Mouse (Mus musculus) urinary bladder, adult 18-20 months (tissue): ENCODE results near the gene Spast.

Experiments
- DNase-seq, 2 experiments: peaks; one replicate each; pipeline ENCODE4 v3.0.0; 2022; ENCODE audit warnings: low spot score in 2 of 2, mixed read lengths in 2 of 2

The Spast gene

DNA sequence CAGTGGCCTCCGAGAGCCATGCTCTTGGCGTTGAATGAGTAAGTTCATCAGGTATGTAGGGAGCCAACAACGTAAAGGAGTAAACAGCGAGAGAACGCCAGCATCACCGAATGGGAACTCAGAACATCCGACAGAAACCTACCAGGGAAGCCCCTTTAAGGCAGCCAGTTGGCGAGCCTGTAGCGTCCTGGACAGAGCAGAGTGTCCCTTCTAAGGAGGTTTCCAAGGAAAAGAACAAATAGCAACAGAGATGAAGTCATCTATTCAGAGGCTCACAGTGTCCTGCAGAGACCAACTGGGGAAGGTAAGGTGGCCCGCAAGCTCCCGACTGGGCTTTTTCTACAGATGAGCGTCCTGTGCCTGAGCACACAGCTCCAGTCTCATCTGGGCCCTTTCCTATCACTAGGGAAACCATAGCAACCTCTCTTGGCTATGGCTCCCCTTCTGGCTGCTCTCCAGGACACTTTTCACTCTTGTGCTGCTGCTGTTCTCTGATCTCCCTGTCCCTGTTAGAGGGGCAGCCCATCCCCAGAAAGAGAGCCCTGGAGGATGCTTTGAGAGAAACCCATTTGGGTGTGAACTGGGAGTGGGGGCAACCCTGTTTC lies 85.7 kb downstream of the Spast start:
- no peak for DNase-seq

DNA sequence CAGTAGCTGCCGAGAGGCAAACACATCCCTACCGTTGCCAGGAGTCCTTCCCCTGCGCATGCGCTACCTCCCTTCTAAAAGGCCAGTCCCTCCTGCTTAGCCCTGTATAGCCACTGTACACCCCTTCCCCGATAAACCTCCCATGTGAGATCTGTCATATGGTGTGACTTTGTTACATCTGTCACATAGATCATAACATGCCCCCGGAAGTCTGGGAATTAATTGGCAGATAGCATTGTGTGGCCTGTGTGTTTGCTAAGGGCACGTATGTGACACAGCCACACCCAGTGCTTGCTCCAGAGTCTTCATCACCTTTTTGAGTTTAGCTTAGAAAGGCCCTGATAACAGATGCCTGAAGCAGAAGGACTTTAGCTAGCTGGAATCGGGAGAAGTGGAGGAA lies 91.3 kb downstream of the Spast start:
- DNase-seq, result no peak

DNA sequence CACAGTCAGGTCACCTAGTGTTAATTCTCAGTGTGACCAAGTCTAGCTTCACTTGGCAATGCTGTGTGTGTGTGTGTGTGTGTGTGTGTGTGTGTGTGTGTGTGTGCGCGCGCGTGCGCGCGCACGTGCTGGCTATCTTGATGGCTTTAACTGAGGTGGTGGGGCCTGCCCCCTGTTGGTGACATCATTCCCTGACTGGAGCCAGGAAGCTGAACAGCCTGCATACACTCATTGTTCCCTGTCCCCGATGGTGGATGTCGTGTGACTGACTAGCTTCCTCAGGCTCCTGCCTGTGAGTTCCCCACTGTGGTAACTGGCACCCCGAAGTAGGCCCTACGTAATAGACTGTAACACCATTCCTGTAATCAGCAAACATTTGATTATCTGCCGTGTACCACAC lies 92.7 kb downstream of the Spast start:
- no peak for DNase-seq

DNA sequence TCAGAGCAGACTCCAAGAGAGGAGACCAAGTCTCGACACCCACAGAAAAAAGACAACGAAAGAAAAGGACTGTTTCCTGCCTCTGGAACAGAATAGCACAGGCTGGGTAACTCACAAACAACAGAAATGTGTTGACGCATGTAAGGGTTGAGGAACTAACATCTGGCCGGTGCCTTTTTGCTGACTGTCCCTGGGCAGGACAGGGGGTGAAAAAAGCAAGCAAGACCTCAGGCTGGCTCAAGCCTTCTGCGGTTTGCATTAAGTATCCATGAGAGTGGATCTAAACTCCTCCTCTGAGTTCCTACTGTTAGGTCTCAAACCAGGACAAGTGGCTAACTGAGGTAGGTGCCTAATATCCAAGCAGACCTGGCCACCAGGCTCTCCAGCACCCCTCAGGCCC lies 93.8 kb downstream of the Spast start:
- DNase-seq, result no peak

DNA sequence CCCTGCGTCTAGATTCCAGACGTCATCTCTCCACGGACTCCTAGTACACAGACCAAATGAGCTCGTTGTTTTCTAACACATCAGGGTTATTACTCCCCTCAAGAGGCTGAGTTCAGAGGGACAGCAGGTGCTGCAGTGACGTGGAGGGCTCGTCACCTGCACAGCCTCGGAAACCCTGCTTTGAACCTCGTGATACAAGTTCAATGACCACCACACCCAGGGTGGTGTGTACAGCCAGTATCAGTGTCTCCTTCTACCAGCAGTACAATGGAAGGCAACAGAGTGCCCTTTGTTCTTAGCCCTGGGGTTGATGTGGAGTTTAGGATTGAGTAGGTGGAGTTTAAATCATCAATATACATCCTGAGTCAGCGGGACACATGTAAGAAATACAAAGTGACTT lies 99.0 kb downstream of the Spast start:
- DNase-seq, result no peak

DNA sequence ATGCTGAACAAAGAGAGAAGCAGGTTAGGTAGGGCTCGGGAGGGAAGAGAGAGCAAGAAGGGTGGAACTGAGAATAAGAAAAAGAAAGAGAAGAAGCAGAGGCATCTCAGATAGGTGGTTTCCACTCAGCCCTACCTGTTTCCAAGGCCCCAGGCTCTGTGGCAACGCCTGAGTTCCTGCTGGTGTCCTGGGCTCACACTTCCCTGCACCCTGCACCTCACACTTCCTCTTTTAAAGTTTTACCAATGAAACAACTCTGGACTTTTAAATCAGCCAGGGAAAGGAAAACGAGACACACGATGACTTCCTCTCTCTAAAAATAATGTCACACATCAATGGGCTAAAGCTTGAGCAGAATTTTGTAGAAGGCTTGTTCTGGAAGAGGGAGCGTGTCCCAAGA lies 101.7 kb downstream of the Spast start:
- no peak for DNase-seq
